Mouse (Mus musculus): ENCODE results near the gene Arhgef10l.

Gene Arhgef10l

DNA sequence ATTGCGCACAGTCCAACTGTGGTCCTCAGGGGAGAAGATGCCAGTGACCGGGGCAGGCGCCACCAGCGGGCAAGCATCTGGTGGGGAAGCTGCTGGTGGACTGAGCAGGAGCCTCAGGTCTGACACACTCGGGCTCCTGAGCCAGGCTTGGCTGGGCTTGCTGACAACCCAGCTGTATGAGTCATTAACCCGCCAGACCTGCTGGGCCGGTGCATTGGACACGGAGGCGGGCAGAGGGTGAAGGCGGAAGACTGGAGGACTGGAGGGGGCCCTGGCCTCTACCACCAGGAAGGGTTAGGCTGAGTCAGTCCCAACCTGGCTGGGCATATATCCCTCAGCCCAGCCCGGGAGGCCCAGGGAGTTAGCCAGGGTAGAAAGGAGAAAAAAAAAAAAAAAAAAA lies at the start of gene Arhgef10l:
Arhgef10l (minus strand) TSS at position 253 of the 400 bp plus-strand sequence.
- no peak for DNase-seq (ENCODE audit: low read depth, low spot score)

DNA sequence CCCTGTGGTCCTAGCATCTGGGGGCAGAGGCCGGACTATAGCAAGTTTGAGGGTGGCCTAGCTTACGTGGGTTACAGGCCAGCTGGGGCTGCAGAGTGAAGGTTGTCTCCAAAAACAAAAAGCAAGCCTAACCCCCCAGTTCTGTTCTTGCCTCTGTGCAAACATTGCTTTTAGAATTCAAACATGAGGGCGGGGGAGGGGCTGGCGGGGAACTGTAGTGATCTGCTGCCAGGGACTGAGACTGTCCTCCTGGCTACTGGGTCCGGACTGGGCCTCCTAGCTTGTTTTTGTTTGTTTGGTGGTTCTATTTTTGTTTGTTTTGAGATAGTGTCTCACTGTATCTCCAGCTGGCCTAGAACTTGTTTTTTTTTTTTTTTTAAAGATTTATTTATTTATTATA lies 48.8 kb upstream of the Arhgef10l start:
- no peak for DNase-seq (ENCODE audit: low read depth, low spot score)

DNA sequence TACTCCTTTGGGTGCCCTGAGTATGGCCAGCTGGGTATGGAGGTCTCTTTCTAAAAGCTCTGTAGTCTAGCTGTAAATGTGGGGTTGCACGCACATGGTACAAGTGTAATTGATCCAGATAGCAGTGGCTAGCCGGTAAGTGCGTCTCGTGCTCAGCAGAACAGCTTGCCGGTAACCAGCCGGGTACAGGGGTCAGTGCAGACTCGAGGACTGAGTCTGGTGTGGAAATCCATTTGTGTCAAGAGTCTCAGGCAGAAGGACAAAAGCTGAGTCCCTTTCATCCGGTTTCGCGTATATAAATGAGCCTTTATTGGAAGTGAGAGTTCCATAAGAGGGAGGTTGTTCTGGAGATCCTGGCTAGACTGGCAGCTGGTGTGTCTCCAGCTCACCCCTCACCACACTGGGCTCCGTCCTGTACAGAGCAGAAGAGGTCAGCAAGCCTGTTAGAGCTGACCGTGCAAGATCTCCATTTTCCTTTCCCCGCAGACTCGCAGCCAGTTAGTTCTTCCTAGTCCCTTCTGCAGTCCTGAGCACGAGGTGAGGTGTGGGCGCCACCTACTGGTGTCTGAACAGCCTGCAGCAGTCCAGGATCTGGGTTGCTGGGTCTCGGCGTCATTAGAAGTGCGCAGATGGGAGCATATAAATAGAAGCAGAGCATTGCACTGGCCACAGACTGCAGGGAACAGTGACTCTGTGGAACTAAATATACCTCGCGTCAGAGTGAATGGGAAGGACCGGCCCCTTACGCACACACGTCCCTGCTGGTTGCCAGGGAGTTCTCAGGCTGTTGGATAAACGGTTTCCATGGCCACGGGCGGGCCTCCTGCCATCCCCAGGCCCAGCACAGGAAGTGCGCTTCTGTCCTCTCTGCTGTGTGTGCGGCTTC lies 47.9 kb upstream of the Arhgef10l start:
- peak; percentile 75 for DNase-seq (ENCODE audit: low read depth, low spot score)

DNA sequence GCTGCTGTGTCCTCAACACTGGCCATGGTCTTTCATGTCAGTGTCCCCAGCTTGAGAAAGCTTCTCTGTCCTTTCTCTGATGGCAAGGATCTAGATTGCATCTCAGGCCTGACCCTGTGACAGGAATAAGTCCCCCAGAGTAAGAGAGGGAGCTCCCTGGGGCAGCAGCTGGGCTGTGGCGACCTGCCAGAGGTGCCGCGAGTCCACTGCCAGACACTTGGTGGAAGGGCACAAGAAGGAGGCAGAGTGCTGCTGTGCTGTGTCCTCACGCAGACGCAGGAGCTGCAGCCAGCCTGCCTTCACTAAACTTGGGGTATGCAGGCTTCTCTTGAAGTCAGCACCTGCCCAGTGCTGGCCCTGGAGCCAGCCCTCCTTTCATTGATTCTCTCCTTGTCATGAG lies 45.5 kb upstream of the Arhgef10l start:
- no peak for DNase-seq (ENCODE audit: low read depth, low spot score)

DNA sequence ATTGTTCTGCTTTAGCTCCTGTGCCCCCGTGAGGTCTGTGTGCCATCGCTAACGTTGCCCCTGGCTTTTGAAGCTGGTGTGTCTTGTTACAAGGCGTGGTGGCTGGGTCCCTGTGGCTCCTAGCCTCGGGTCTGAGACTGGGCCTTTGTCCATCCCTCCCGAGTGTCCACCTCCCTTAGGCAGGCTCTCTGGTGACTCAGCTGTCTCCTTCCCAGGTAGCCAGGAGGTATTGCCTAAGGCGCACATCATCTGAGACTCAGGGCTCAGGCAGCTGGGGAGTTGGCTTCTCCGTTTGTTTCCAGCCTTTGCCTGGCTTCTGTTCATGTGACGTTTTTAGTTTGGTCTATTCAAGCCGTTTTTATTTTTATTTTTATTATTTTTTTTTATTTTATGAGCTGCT lies 45.0 kb upstream of the Arhgef10l start:
- no peak for DNase-seq (ENCODE audit: low read depth, low spot score)

DNA sequence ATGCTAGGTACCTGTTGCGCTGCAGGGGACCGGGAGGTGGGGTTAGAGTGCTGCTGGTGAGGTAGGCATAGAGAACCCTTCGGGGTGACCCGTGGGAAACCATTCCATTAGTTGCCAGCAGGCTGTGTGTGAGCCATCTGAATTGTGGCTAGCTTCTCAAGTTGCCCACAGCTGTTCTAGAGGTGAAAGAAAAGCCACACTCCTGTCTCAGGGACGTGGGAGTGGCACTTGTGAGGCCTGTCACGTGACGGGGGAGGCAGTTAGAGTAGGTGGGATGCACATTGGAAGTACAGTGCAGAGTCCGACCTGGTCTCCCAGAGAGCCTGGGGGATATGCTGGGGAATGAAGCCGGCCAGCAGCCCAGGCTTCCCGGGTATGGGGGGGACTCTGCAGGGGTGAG lies 43.8 kb upstream of the Arhgef10l start:
- DNase-seq (ENCODE audit: low read depth, low spot score) = no peak

DNA sequence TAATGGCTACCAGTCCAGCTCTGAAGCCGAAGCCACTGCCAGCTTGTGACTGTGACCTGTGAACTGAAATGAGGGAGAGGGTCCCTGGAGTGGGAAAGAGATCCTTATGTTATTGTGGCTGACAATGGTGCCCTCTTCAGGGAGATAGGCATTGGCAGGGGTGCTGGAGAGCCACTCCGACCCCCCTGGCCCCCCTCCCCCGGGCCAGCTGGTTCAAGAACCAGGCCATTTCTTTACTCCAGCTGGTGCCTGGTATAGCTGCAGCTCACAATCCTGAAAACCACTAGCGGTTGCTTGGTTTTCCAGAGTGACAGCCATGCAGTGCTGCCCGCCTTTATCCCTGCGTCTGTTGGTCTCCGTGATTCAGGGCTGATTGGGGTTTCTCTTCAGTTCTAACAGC lies 43.3 kb upstream of the Arhgef10l start:
- no peak for DNase-seq (ENCODE audit: low read depth, low spot score)

DNA sequence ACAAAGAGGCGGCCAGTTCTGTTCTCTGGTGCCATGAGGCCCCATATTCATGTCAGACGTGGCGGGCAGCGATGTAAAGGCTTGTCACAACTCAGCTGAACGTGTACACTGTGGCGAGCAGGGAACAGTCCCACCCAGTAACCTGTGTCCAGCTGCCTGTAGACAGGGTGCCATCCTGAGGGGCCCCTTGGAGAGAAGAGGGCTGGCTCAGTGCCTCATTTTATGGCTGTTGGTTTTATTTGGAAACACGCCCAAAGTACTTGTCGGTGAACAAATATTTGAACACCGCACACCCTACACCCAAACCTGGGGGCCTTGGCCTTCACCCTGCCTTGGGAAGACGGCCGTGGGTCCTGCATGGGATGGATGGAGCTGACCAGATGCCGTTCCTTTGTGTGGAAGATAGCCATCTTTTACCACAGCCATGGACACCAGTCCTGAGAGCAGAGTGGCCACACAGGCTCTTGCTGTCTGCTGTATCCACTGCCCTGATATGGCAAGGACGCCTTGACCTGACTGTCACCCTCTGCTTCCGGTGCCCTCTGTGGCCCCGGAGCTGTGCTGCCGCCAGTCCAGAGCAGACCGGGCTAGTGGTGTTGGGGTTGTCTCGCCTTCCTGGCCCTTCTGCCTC lies 42.6 kb upstream of the Arhgef10l start:
- DNase-seq (ENCODE audit: low read depth, low spot score) = no peak

DNA sequence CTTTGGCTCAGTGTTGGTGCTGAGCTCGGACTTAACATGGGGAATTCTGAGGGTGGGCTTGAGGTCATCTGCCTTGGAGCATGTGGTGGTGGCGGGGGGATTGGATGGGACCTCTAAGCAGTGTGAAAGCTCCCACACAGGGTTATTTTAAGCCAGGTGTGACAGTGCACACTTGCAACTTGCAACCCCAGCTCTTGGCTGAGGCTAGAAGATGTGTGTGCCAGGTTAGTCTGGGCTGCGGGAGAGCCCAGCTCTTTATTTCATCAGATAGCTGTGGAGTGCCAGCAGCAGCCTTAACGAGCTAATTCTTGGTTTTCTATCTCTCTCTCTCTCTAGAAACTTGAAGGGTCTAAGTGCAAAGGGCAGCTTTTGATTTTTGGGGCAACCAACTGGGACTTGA lies 41.8 kb upstream of the Arhgef10l start:
- DNase-seq (ENCODE audit: low read depth, low spot score) = no peak

DNA sequence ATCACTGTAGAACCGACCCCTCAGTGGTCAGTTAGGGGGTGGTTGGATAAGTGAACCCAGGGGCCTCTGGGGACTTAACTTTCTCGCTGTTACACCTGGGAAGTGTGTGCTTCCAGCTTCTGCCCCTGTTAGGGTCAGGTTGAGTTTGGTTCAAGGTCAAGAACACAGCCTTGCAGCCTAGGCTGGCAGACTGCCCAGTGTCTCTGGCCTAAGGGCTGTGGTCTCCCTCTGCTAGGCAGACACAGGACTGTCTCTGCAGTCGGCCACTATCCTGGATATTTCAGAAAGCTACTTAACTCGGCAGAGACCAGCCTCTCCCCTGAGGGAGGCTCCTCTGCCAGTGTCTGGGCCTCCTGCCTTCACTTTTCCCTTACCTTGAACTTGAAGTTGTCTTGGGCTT lies 38.4 kb upstream of the Arhgef10l start:
- DNase-seq (ENCODE audit: low read depth, low spot score) = no peak

DNA sequence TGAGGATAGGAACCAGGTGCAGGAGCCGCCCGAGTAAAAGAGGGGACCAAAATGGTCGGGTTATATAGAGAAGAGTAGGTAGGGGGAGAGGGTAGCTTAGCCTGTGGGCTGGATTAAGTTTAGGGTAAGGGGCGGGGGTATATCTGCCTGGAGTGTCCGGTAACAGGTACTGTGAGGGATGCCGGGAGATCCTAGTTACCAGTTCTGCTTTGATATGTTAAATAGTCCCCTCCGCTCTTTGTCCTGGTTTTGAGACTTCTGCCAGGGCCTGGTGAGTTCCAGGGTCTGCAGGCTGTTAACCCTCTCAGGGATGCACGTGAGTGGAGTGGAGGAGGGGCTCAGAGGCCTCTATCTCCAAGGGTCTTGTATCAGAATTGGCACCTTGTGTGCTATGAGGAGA lies 37.8 kb upstream of the Arhgef10l start:
- DNase-seq (ENCODE audit: low read depth, low spot score) = no peak

DNA sequence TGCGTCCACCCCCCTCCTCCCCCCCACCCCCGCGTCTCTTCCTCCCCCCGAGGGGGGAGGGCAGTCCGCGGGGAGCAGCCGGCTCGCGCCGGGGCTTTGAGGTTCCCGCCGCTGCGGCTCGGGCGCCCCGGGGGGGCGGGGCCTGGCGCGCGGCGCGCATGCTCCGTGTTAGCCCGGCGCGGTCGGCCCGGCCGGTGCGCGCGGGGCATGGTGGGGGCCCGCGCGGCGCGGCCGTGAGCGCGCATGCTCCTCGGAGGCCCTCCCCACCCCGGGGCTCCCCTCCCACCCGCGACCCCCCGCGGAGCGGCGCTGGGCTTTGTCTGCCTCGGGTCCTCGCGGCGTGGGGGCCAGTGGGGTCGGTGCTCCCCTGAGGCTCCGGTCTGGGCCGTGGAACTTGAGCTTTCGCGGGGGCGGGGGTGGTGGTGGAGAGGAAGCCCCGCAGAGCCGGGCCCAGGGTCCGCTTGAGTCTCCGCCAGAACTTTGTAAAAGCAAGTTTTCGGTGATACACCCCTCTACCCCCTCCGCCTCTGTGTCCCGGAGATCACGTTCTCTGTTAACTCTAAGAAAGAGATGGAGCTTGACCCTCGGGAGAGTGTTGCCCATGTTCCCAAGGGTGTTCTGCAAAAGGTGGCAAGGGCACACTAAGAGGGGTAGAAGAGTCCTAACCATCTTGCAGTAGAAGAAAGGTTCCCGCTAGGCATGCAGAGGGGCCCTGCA lies 37.0 kb upstream of the Arhgef10l start:
- DNase-seq (ENCODE audit: low read depth, low spot score) = peak; percentile 76

DNA sequence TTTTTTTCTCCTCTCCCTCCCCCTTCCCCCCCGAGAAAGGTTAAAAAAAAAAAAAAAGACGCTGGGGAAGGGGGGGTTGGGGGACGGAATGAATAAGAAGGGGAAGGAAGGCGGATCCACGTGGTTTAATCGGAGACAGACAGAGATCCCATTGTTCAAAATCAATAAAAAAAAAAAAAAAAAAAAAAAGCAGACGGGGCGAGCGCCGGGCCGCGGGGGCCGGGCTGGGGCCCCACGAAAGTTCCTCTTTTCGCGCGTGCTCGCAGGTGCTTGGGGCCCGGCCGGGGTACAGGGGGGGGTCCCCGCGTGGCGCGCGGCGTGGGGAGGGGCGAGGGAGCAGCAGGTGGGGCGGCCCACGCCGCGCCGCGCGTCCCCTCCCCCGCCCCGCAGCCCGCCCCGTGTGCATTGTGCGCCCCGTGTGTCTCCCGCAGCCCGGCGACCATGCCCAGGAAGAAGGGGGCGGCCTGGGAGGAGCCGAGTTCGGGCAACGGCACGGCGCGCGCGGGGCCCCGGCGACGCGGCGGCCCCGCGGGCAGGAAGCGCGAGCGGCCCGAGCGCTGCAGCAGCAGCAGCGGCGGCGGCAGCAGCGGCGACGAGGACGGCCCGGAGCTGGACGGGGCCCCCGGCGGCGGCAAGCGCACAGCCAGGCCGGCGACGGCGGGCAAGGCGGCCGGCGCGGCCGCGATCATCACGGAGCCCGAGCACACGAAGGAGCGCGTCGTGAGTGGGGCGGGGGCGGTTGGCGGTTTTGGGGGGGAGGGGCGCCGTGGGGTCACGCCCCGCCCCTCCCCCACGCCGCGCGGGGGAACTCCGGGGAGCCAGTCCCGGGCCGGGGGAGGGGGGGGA lies 36.1 kb upstream of the Arhgef10l start:
- no peak for DNase-seq (ENCODE audit: low read depth, low spot score)

DNA sequence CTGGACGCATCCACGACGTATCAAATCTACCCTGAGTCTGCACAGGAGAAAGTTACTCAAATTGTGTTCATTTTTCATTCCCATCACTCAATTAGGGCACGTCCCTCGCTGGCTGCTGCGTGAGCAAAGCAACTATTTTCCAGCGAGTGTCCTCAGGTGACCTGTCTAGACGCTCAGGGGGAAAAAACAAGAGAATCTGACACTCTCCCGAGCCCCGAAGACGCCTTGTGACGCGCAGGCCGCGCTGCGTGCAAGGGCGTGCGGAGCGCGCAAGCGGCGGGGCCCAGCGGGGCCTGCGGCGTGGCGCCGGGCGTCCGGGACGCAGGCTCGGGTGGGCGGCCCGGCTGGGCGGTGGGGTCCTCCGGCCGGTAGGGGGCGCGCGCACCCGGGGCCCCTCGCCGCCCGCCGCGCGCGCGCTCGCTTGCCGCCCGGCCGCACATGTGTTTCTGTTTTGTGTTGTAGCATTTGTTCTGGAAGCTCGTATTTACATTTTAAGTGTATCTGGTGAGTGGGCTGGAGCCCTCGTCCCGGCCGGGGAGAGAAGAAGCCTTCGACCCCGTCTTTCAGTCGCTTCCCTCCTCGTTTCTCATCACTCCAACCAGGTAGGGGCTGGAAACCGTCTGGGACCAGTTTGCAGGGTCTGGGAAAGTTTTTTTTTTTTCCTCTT lies 35.4 kb upstream of the Arhgef10l start:
- peak; percentile 71 for DNase-seq (ENCODE audit: low read depth, low spot score)

DNA sequence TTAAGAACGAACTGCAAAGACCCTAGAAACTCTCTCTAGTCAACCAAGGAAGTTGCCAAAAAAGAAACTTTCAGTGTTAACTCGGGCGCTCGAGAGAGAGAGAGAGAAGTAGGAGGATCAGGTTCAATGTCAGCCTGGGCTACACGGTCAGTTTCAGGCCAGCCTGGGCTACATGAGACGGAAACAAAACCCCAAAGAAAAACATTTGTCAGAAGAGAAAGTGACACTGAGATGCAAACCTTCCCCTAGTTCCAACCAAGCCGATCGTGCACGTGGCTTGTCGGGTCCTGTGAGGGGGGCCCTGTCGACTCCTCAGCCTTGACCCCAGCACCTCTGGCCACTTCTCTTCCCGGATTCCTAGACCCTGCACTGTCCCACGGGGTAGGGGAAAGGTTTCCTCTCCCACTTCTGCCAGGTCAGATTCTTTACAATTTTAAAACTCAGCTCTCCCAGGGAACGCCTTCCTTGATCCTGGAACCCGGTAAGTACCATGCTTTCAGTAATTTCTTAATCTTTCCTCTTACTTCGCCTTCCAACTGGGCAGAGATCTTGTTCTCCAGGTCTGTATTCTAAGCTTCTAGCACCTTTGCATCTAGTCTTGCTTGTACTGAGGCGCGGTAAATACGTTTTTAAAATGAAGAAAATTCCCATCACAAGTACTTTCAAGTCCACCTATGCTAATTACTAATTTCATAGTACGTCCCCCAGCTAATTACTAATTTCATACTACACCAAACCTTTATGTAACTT lies 34.6 kb upstream of the Arhgef10l start, which contains the start of gene Rcc2:
Rcc2 (plus strand) TSS at position 273 of the 750 bp plus-strand sequence.
- DNase-seq (ENCODE audit: low read depth, low spot score) = no peak

DNA sequence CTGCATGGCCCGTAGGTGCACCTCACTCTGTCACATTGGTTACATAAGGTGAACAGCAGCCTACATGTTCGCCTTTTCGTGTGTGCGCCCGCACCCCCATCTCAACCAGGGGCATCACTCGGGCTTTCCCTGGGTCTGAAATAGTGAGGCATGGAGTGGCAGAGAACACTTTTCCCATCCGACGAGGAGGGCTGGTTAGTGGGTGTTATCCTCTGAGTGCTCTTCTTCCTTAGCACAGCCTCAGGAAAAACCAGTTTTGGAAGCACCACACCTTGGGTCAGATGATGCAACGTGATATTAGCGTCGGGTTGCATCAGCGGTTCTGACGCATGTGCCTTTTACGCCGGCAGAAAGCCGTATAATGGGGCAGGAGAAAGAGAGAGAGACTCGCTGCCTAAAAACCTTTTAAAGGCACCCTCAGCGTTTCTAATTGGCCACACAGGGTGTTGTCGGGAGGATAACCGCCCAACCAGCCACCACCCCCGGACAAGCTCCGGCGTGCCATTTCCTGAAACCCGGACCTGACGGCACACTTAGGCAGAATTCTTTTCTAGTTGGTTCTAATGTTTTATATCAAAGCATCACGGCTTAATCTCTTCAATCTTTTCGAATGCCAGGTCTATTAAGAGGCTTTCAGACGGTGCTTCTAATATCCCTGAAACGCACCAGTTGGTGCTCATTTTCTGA lies 33.8 kb upstream of the Arhgef10l start:
- DNase-seq (ENCODE audit: low read depth, low spot score) = no peak

DNA sequence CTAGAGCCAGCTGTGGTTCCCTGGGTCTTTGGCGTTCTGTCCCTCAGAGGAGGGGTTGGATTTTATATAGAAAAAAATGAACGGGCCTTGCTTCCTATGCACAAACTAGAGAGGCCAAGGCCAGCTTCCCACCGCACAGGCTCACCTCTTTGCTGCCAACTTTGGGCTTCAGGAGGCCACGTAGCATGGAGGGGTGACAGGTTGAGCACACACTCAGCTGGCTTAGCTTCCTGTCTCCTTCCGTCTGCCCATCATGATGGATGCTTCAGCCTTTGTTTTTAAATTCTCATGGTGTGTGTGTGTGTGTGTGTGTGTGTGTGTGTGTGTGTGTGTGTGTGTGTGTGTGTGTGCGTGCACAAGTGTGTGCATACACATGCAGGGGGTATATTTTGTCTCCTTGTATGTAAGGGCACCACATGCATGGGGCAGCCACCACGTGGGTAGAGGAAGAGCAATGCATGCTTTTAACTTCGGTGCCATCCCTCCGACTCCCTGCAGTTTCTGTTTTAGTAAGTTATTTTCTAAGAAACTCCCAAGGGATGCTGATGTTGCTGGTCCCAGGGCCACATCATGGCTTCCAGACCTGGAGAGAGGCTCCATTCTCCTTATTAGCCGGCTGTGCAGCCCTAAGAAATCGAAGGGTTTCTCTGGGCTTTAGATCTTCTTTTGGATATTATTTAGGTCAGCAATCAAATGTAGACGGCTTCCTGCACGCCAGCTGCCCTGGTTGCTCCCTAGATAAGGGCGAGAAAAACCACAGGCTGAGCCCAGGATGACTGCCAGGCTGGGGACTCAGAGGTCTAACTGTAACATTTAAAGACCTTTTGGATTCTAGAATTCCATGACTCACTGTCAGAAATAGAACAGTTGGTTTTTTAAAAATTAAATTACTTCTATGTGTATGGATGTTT lies 30.1 kb upstream of the Arhgef10l start:
- no peak for DNase-seq (ENCODE audit: low read depth, low spot score)

DNA sequence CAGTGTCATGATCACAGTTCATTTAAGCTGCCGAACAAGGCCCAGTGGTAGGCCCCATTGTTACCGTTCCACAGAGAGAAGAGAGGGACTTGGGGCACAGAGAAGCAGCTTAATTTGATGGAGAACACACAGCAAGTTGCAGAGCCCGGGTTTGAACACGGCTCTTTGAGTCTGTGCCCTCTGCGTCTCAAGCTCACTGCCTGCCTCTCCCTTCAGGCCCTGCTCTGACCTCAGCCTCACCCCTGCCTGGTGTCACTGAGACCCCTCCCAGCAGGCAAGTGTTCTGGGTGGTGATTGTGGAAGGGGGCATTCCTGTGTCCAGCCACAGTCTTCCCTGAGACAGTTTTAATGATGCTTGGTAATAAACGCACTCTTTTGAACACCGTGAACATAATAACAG lies 29.3 kb upstream of the Arhgef10l start:
- DNase-seq (ENCODE audit: low read depth, low spot score) = no peak
